Comparison of ENCODE assay signal across 8 mouse cellular contexts in genomic region chr12:17690564-17691281, GRCm38 (mm10). TPM values are rescaled to one million over a fixed set of nuclear protein-coding genes. Genes with fewer than 3 reads are reported as not detected.
DNase-seq lines count a peak whose midpoint lies in the region; ATAC-seq and TF ChIP-seq lines count a peak whose summit lies in the region.

Gene Hpcal1 (plus strand): TSS chr12:17690856.

- peak within 1 kb of the TSS; percentile 2; the same call in 1 of the 2 replicates for H3K27ac ChIP-seq in lung, embryonic 14.5 days (ENCODE audit: low read depth)

- no peak for TF ChIP-seq CTCF in lung, embryonic 14.5 days (IDR thresholded peaks at IDR 0.05; ENCODE audit: low read depth)

- under 1% methylated on average over 70 of the region's 72 CpGs for WGBS in lung, embryonic 14.5 days

- 0 out of 2 replicates have a peak, but pooled peaks cover 9% of the 10 kb centered on the region for H3K4me1 ChIP-seq in lung, embryonic 14.5 days (ENCODE audit: insufficient read depth)

- no peaks in the 10 kb centered on the region for H3K36me3 ChIP-seq in lung, embryonic 14.5 days (ENCODE audit: insufficient read depth)

- peak within 1 kb of the TSS; percentile 58 for H3K9ac ChIP-seq in lung, embryonic 14.5 days

- DNase-seq in MEL-GATA-1-ER (ENCODE audit: extremely low read depth, low read depth): peak; percentile 36
- DNase-seq in cerebellum, adult 8-10 months: peak; percentile 96
- peak; percentile 87 for DNase-seq in forelimb bud, embryonic 11.5 days (ENCODE audit: low read depth, low spot score)
- DNase-seq in heart, postnatal 4 days: peak; percentile 97
- DNase-seq in layer of hippocampus, adult 8-10 months (ENCODE audit: low spot score in 2 of 2): peak; percentile 81 to 87
- DNase-seq in lung, embryonic 14.5 days: peak; percentile 96
- peak; percentile 90 for DNase-seq in testis, postnatal 14 days (ENCODE audit: low spot score)

- peak within 1 kb of the TSS; percentile 92 for H3K4me2 ChIP-seq in lung, embryonic 14.5 days

- no peaks in the 10 kb centered on the region for H3K9me3 ChIP-seq in lung, embryonic 14.5 days (ENCODE audit: low read depth, low read length)

- H3K27me3 ChIP-seq in lung, embryonic 14.5 days (ENCODE audit: insufficient read depth, low read length): peaks cover 11% of the 10 kb centered on the region; the same call in 1 of the 2 replicates

- ATAC-seq in lung, embryonic 14.5 days (ENCODE audit: insufficient read depth): peak; percentile 91
- peak; percentile 71 for ATAC-seq in neutrophil, adult 5-6 weeks (ENCODE audit: extremely low read depth, insufficient number of reproducible peaks, low FRiP score, poor library complexity, severe bottlenecking)

- peak within 1 kb of the TSS; percentile 57 for H3K4me3 ChIP-seq in lung, embryonic 14.5 days (ENCODE audit: low read depth, low read length)

RNA-seq across cellular contexts. Expression of gene Hpcal1, which starts in this region (rescaled TPM):
- total RNA-seq in heart, postnatal 4 days (2021): 10 to 100 TPM; 17.9 to 19.8 TPM
- 10 to 100 TPM; 61.9 to 68.4 (median 66.1) TPM for total RNA-seq in layer of hippocampus, adult 8-10 months (2022)
- 52.1 and 52.4 TPM in 2 replicates for polyA plus RNA-seq in lung, embryonic 14.5 days (2014; fragmentation: Nextera tagmentation; extraction: Ambion mirVana)
- 43.6 and 44.3 TPM in 2 replicates for total RNA-seq in neutrophil, adult 5-6 weeks (2017)

Comparison
In these comparisons a context has a peak if more than half of its experiments do, and no peak if none do; other contexts are left out.
1. Peak in every context shown above with its lines: DNase-seq, ATAC-seq, H3K4me3 ChIP-seq and H3K27ac ChIP-seq.
2. DNase-seq: peak in every context shown above with its lines; median percentile 97 in heart, postnatal 4 days; 96 in cerebellum, adult 8-10 months; 96 in lung, embryonic 14.5 days; 90 in testis, postnatal 14 days; 87 in forelimb bud, embryonic 11.5 days; 84 in layer of hippocampus, adult 8-10 months; 36 in MEL-GATA-1-ER.